Mouse (Mus musculus) lung, postnatal 0 days (tissue): Measurements from ENCODE around the gene Ppp1r3a.
"Not testable (repeated sequence)": the region's sequence is repeated elsewhere in the genome, so short reads cannot be mapped to it uniquely, and the experiment has no call there.

Experiments used
- CTCF ChIP-seq: IDR thresholded peaks from 2 replicates; pipeline ENCODE4 v1.5.1; 2016; ENCODE audit warnings: antibody characterized with exemption, mild to moderate bottlenecking
- EP300 ChIP-seq: IDR thresholded peaks from 2 replicates; pipeline ENCODE4 v1.6.1; 2016; ENCODE audit warnings: antibody characterized with exemption, mild to moderate bottlenecking, control low read depth

DNA sequence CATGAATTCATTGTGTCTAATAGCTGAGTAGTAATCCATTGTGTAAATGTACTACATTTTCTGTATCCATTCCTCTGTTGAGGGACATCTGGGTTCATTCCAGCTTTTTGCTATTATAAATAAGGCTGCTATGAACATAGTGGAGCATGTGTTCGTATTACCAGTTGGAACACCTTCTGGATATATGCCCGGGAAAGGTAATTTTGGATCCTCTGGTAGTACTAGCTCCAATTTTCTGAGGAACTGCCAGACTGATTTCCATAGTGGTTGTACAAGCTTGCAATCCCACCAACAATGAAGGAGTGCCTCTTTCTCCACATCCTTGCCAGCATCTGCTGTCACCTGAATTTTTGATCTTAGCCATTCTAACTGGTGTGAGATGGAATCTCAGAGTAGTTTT lies 86.1 kb downstream of the Ppp1r3a start:
- TF ChIP-seq CTCF, EP300: not testable (repeated sequence)
